Mouse (Mus musculus): ENCODE measurements at regions not wholly inside any gene's neighbourhood (a gene's known extent, or its start where the extent isn't known, plus 50 kb on each side); places are given as distances from the start of the nearest gene placed in this dataset.
"Not testable (repeated sequence)": the region's sequence is repeated elsewhere in the genome, so short reads cannot be mapped to it uniquely, and the experiment has no call there.

- ATAC-seq (replicated peaks; ENCODE audit: low FRiP score, low TSS enrichment, poor library complexity, severe bottlenecking), result no peak
Measured at GRCm38 (mm10) chr14:120731679-120732281, 179.2 kb upstream of the Ipo5 start.

GRCm38 (mm10) chr14:120732400-120733138, 178.5 kb upstream of the Ipo5 start:
- ATAC-seq (replicated peaks; ENCODE audit: low FRiP score, low TSS enrichment, poor library complexity, severe bottlenecking), result no peak

GRCm38 (mm10) chr14:120741492-120742054, 169.5 kb upstream of the Ipo5 start:
- ATAC-seq (replicated peaks; ENCODE audit: low FRiP score, low TSS enrichment, poor library complexity, severe bottlenecking), result no peak

GRCm38 (mm10) chr14:120754011-120754410, 157.0 kb upstream of the Ipo5 start:
- no peak for ATAC-seq (replicated peaks; ENCODE audit: low FRiP score, low TSS enrichment, poor library complexity, severe bottlenecking)

GRCm38 (mm10) chr14:120755389-120755788, 155.6 kb upstream of the Ipo5 start:
- no peak for ATAC-seq (replicated peaks; ENCODE audit: low FRiP score, low TSS enrichment, poor library complexity, severe bottlenecking)

GRCm38 (mm10) chr14:120758200-120758830, 152.7 kb upstream of the Ipo5 start:
- ATAC-seq (replicated peaks; ENCODE audit: low FRiP score, low TSS enrichment, poor library complexity, severe bottlenecking), result no peak

- no peak for ATAC-seq (replicated peaks; ENCODE audit: low FRiP score, low TSS enrichment, poor library complexity, severe bottlenecking)
Measured at GRCm38 (mm10) chr14:120762168-120762567, 148.9 kb upstream of the Ipo5 start.

GRCm38 (mm10) chr14:120762733-120763132, 148.3 kb upstream of the Ipo5 start:
- no peak for ATAC-seq (replicated peaks; ENCODE audit: low FRiP score, low TSS enrichment, poor library complexity, severe bottlenecking)

GRCm38 (mm10) chr14:120763796-120764195, 147.2 kb upstream of the Ipo5 start:
- ATAC-seq (replicated peaks; ENCODE audit: low FRiP score, low TSS enrichment, poor library complexity, severe bottlenecking), result no peak

GRCm38 (mm10) chr14:120764386-120764785, 146.6 kb upstream of the Ipo5 start:
- ATAC-seq (replicated peaks; ENCODE audit: low FRiP score, low TSS enrichment, poor library complexity, severe bottlenecking), result no peak

GRCm38 (mm10) chr14:120766451-120766850, 144.6 kb upstream of the Ipo5 start:
- ATAC-seq (replicated peaks; ENCODE audit: low FRiP score, low TSS enrichment, poor library complexity, severe bottlenecking), result no peak

GRCm38 (mm10) chr14:120770579-120770978, 140.4 kb upstream of the Ipo5 start:
- no peak for ATAC-seq (replicated peaks; ENCODE audit: low FRiP score, low TSS enrichment, poor library complexity, severe bottlenecking)

GRCm38 (mm10) chr14:120773001-120773400, 138.0 kb upstream of the Ipo5 start:
- not testable (repeated sequence) for ATAC-seq (replicated peaks; ENCODE audit: low FRiP score, low TSS enrichment, poor library complexity, severe bottlenecking)

- ATAC-seq (replicated peaks; ENCODE audit: low FRiP score, low TSS enrichment, poor library complexity, severe bottlenecking), result no peak; the same call in 1 of the 2 replicates
Measured at GRCm38 (mm10) chr14:120791828-120792554, 119.0 kb upstream of the Ipo5 start.

GRCm38 (mm10) chr14:120797916-120798490, 113.0 kb upstream of the Ipo5 start:
- ATAC-seq (replicated peaks; ENCODE audit: low FRiP score, low TSS enrichment, poor library complexity, severe bottlenecking), result no peak

- ATAC-seq (replicated peaks; ENCODE audit: low FRiP score, low TSS enrichment, poor library complexity, severe bottlenecking), result no peak
Measured at GRCm38 (mm10) chr14:120803191-120803590, 107.8 kb upstream of the Ipo5 start.

GRCm38 (mm10) chr14:120803739-120804138, 107.3 kb upstream of the Ipo5 start:
- ATAC-seq (replicated peaks; ENCODE audit: low FRiP score, low TSS enrichment, poor library complexity, severe bottlenecking), result no peak

- ATAC-seq (replicated peaks; ENCODE audit: low FRiP score, low TSS enrichment, poor library complexity, severe bottlenecking), result no peak
Measured at GRCm38 (mm10) chr14:120804183-120804848, 106.7 kb upstream of the Ipo5 start.

GRCm38 (mm10) chr14:120805137-120805536, 105.9 kb upstream of the Ipo5 start:
- no peak for ATAC-seq (replicated peaks; ENCODE audit: low FRiP score, low TSS enrichment, poor library complexity, severe bottlenecking)
